Mouse (Mus musculus) hindbrain, embryonic 10.5 days (tissue): ENCODE data around the gene Gng4. TPM values are rescaled to one million over a fixed set of nuclear protein-coding genes. Genes with fewer than 3 reads are reported as not detected.
"Not testable (repeated sequence)": the region's sequence is repeated elsewhere in the genome, so short reads cannot be mapped to it uniquely, and the experiment has no call there.

Source experiments
- DNase-seq: peaks from one replicate; pipeline ENCODE4 v3.0.0-alpha.2; 2017; ENCODE audit warnings: low spot score
- H3K27ac ChIP-seq: fragments of 300-500 bp; sonication (generic); 2 replicates; pipeline ENCODE4 v1.5.1; 2016; ENCODE audit warnings: mild to moderate bottlenecking, moderate library complexity
- H3K27me3 ChIP-seq: fragments of 300-500 bp; sonication (generic); 2 replicates; pipeline ENCODE4 v1.6.1; 2016; ENCODE audit warnings: mild to moderate bottlenecking; ENCODE audit not compliant: poor library complexity, insufficient read depth, severe bottlenecking
- H3K36me3 ChIP-seq: fragments of 300-500 bp; sonication (generic); 2 replicates; pipeline ENCODE4 v1.6.1; 2016; ENCODE audit warnings: mild to moderate bottlenecking, moderate library complexity
- H3K4me1 ChIP-seq: fragments of 300-500 bp; sonication (generic); replicated peaks from 2 replicates; pipeline ENCODE4 v1.6.1; 2016; ENCODE audit warnings: mild to moderate bottlenecking
- H3K4me3 ChIP-seq: fragments of 300-500 bp; sonication (generic); 2 replicates; pipeline ENCODE4 v1.5.1; 2016; ENCODE audit warnings: mild to moderate bottlenecking, moderate library complexity
- H3K9me3 ChIP-seq: fragments of 300-500 bp; sonication (generic); 2 replicates; pipeline ENCODE4 v1.6.1; 2016; ENCODE audit warnings: mild to moderate bottlenecking, moderate library complexity
- WGBS: fragments of 180-500 bp; shearing (Covaris S2); methylation state at CpG from one replicate; pipeline ENCODE4 v1.1.7; 2016; 5-methylcytosine and 5-hydroxymethylcytosine counted together
- polyA plus RNA-seq: library from polyadenylated mRNA; unstranded; fragments of >200 nt; fragmentation: Nextera tagmentation; extraction: Ambion mirVana; gene quantifications from 2 replicates; pipeline ENCODE4 v1.2.1, GENCODE M21; 2016

Gene Gng4
- polyA plus RNA-seq, 1 experiment from 2014 or later: 2.9 TPM

- Histone ChIP-seq H3K4me3 (no peak overlapping the region), H3K36me3 (no peaks in the 10 kb centered on the region), H3K27ac (no peak overlapping the region), H3K9me3 (no peaks in the 10 kb centered on the region), H3K27me3 (peaks cover 52% of the 10 kb centered on the region), H3K4me1 (peaks cover 21% of the 10 kb centered on the region)
- DNase-seq: no peak
- WGBS: 87% methylated on average over 6 of the region's 6 CpGs
These were observed 3.1 kb downstream of the Gng4 start for GRCm38 (mm10) chr13:13786971-13787370.

- peaks cover 45% of the 10 kb centered on the region for H3K27me3 ChIP-seq
- no peaks in the 10 kb centered on the region for H3K36me3 ChIP-seq
- H3K4me1 ChIP-seq: peaks cover 21% of the 10 kb centered on the region
- H3K4me3 ChIP-seq: no peak overlapping the region
- WGBS: 92% methylated on average over 4 of the region's 4 CpGs
- DNase-seq: no peak
- no peak overlapping the region for H3K27ac ChIP-seq
- no peaks in the 10 kb centered on the region for H3K9me3 ChIP-seq
These were observed 4.2 kb downstream of the Gng4 start for GRCm38 (mm10) chr13:13788070-13788469.

GRCm38 (mm10) chr13:13791981-13792380 is 8.1 kb downstream of the Gng4 start:
- Histone ChIP-seq H3K27me3 (0 out of 2 replicates have a peak, but pooled peaks cover 6% of the 10 kb centered on the region), H3K9me3 (no peaks in the 10 kb centered on the region), H3K4me1 (0 out of 2 replicates have a peak, but pooled peaks cover 3% of the 10 kb centered on the region), H3K4me3 (no peak overlapping the region), H3K36me3 (no peaks in the 10 kb centered on the region), H3K27ac (no peak overlapping the region)
- 95% methylated on average over 3 of the region's 3 CpGs for WGBS
- DNase-seq: no peak

- H3K27ac ChIP-seq: no peak overlapping the region
- no peak overlapping the region for H3K4me3 ChIP-seq
- DNase-seq: no peak
- WGBS: 31% methylated on average over 5 of the region's 5 CpGs
- H3K27me3 ChIP-seq: no peaks in the 10 kb centered on the region
- H3K4me1 ChIP-seq: 0 out of 2 replicates have a peak, but pooled peaks cover 3% of the 10 kb centered on the region
- no peaks in the 10 kb centered on the region for H3K9me3 ChIP-seq
- H3K36me3 ChIP-seq: no peaks in the 10 kb centered on the region
These were observed 11.4 kb downstream of the Gng4 start for GRCm38 (mm10) chr13:13795166-13795832.

- Histone ChIP-seq H3K4me1 (0 out of 2 replicates have a peak, but pooled peaks cover 3% of the 10 kb centered on the region), H3K27me3 (no peaks in the 10 kb centered on the region), H3K27ac (no peak overlapping the region), H3K9me3 (no peaks in the 10 kb centered on the region), H3K36me3 (no peaks in the 10 kb centered on the region), H3K4me3 (no peak overlapping the region)
- 86% methylated on average over 1 of the region's 1 CpGs for WGBS
- no peak for DNase-seq
These were observed 12.2 kb downstream of the Gng4 start for GRCm38 (mm10) chr13:13796082-13796481.

- not testable (repeated sequence) for H3K27me3 ChIP-seq, H3K9me3 ChIP-seq, H3K36me3 ChIP-seq, H3K4me3 ChIP-seq, H3K27ac ChIP-seq, DNase-seq, H3K4me1 ChIP-seq
- WGBS: 94% methylated on average over 12 of the region's 12 CpGs
These were observed 14.0 kb downstream of the Gng4 start for GRCm38 (mm10) chr13:13797816-13798215.

GRCm38 (mm10) chr13:13798775-13799174 is 14.9 kb downstream of the Gng4 start:
- 0 out of 2 replicates have a peak, but pooled peaks cover 3% of the 10 kb centered on the region for H3K4me1 ChIP-seq
- no peaks in the 10 kb centered on the region for H3K27me3 ChIP-seq
- 90% methylated on average over 8 of the region's 8 CpGs for WGBS
- H3K9me3 ChIP-seq: no peaks in the 10 kb centered on the region
- H3K36me3 ChIP-seq: no peaks in the 10 kb centered on the region
- no peak overlapping the region for H3K27ac ChIP-seq
- no peak overlapping the region for H3K4me3 ChIP-seq
- no peak for DNase-seq

- Histone ChIP-seq H3K27ac (no peak overlapping the region), H3K36me3 (no peaks in the 10 kb centered on the region), H3K9me3 (0 out of 2 replicates have a peak, but pooled peaks cover under 1% of the 10 kb centered on the region), H3K4me3 (no peak overlapping the region), H3K4me1 (no peaks in the 10 kb centered on the region), H3K27me3 (no peaks in the 10 kb centered on the region)
- WGBS: 40% methylated on average over 11 of the region's 11 CpGs
- no peak for DNase-seq
These were observed 24.7 kb downstream of the Gng4 start for GRCm38 (mm10) chr13:13808337-13809132.

GRCm38 (mm10) chr13:13810885-13811284 is 27.0 kb downstream of the Gng4 start:
- Histone ChIP-seq H3K36me3 (no peaks in the 10 kb centered on the region), H3K9me3 (0 out of 2 replicates have a peak, but pooled peaks cover 3% of the 10 kb centered on the region), H3K4me1 (no peaks in the 10 kb centered on the region), H3K27me3 (no peaks in the 10 kb centered on the region), H3K27ac (no peak overlapping the region), H3K4me3 (no peak overlapping the region)
- no peak for DNase-seq
- WGBS: 84% methylated on average over 7 of the region's 7 CpGs

GRCm38 (mm10) chr13:13818696-13819095 is 34.8 kb downstream of the Gng4 start:
- H3K4me1 ChIP-seq: no peaks in the 10 kb centered on the region
- H3K27ac ChIP-seq: no peak overlapping the region
- no peak overlapping the region for H3K4me3 ChIP-seq
- WGBS: 85% methylated on average over 3 of the region's 3 CpGs
- no peak for DNase-seq
- H3K36me3 ChIP-seq: no peaks in the 10 kb centered on the region
- 0 out of 2 replicates have a peak, but pooled peaks cover under 1% of the 10 kb centered on the region for H3K9me3 ChIP-seq
- no peaks in the 10 kb centered on the region for H3K27me3 ChIP-seq

- 81% methylated on average over 7 of the region's 7 CpGs for WGBS
These were observed 36.6 kb downstream of the Gng4 start for GRCm38 (mm10) chr13:13820234-13821123.

GRCm38 (mm10) chr13:13824946-13825345 is 41.1 kb downstream of the Gng4 start:
- no peak for DNase-seq
- Histone ChIP-seq H3K9me3 (no peaks in the 10 kb centered on the region), H3K27me3 (no peaks in the 10 kb centered on the region), H3K4me1 (no peaks in the 10 kb centered on the region), H3K4me3 (no peak overlapping the region), H3K27ac (no peak overlapping the region), H3K36me3 (no peaks in the 10 kb centered on the region)
- 89% methylated on average over 7 of the region's 7 CpGs for WGBS

More at GRCm38 (mm10) chr13:13820234-13821123, 36.6 kb downstream of the Gng4 start:
- no peaks in the 10 kb centered on the region for H3K27me3 ChIP-seq
- DNase-seq: no peak
- no peaks in the 10 kb centered on the region for H3K4me1 ChIP-seq
- H3K27ac ChIP-seq: no peak overlapping the region
- no peaks in the 10 kb centered on the region for H3K9me3 ChIP-seq
- H3K4me3 ChIP-seq: no peak overlapping the region
- H3K36me3 ChIP-seq: no peaks in the 10 kb centered on the region
